Mouse (Mus musculus) myocyte (in vitro differentiated cells): ENCODE results near the gene Homer2. TPM values are rescaled to one million over a fixed set of nuclear protein-coding genes. Genes with fewer than 3 reads are reported as not detected.

Source experiments
- H3K27me3 ChIP-seq: one replicate; pipeline ENCODE4 v1.6.1; 2011; ENCODE audit not compliant: control insufficient read depth, insufficient read depth, insufficient read length
- H3K36me3 ChIP-seq: one replicate; pipeline ENCODE4 v1.6.1; 2011; ENCODE audit not compliant: control insufficient read depth, insufficient read depth
- H3K4me2 ChIP-seq: one replicate; pipeline ENCODE4 v1.6.1; 2011; ENCODE audit warnings: low read depth, control low read depth
- H3K4me3 ChIP-seq: one replicate; pipeline ENCODE4 v1.5.1; 2011; ENCODE audit warnings: mild to moderate bottlenecking, control low read depth, moderate library complexity
- H3K79me2 ChIP-seq: one replicate; pipeline ENCODE4 v1.6.1; 2011; ENCODE audit not compliant: control insufficient read depth, insufficient read depth
- H3ac ChIP-seq: one replicate; pipeline ENCODE4 v1.6.1; 2011; ENCODE audit not compliant: control insufficient read depth, insufficient read length
- CEBPB ChIP-seq: IDR thresholded peaks from 2 replicates; pipeline ENCODE4 v1.6.1; 2011; ENCODE audit warnings: mild to moderate bottlenecking, moderate library complexity; ENCODE audit not compliant: poor library complexity, insufficient read depth, severe bottlenecking
- E2F4 ChIP-seq: IDR thresholded peaks from one replicate; pipeline ENCODE4 v1.6.1; 2011; ENCODE audit warnings: mild to moderate bottlenecking, control low read depth, moderate library complexity; ENCODE audit not compliant: insufficient read depth
- MAX ChIP-seq: IDR thresholded peaks from one replicate; pipeline ENCODE4 v1.6.1; 2011; ENCODE audit warnings: low read depth, mild to moderate bottlenecking, control low read depth
- MYOD1 ChIP-seq, 3 experiments: IDR thresholded peaks; one replicate each; pipeline ENCODE4 v1.6.1; 2011; ENCODE audit warnings: control low read depth in 2 of 3, low read depth in 2 of 3, mild to moderate bottlenecking in 2 of 3, moderate library complexity in 1 of 3; ENCODE audit not compliant: insufficient read length in 2 of 3, control insufficient read depth in 1 of 3
- MYOG ChIP-seq, 3 experiments: IDR thresholded peaks; one replicate each; pipeline ENCODE4 v1.6.1; 2011; ENCODE audit warnings: control low read depth in 2 of 3, low read depth in 2 of 3, mild to moderate bottlenecking in 2 of 3; ENCODE audit not compliant: insufficient read length in 2 of 3, control insufficient read depth in 1 of 3, insufficient read depth in 1 of 3
- POLR2A ChIP-seq: IDR thresholded peaks from one replicate; pipeline ENCODE4 v1.6.1; 2011; ENCODE audit warnings: low read depth, mild to moderate bottlenecking, control low read depth, moderate library complexity; ENCODE audit not compliant: insufficient read length
- POLR2AphosphoS2 ChIP-seq: IDR thresholded peaks from one replicate; pipeline ENCODE4 v1.6.1; 2011; ENCODE audit warnings: low read depth, control low read depth; ENCODE audit not compliant: insufficient read length
- REST ChIP-seq: IDR thresholded peaks from one replicate; pipeline ENCODE4 v1.6.1; 2011; ENCODE audit warnings: mild to moderate bottlenecking, control low read depth, moderate library complexity; ENCODE audit not compliant: insufficient read depth, insufficient read length
- SRF ChIP-seq: IDR thresholded peaks from one replicate; pipeline ENCODE4 v1.6.1; 2011; ENCODE audit warnings: low read depth; ENCODE audit not compliant: control insufficient read depth, insufficient read length
- TCF12 ChIP-seq: IDR thresholded peaks from one replicate; pipeline ENCODE4 v1.6.1; 2011; ENCODE audit warnings: mild to moderate bottlenecking, control low read depth; ENCODE audit not compliant: poor library complexity, insufficient read depth, severe bottlenecking
- TCF3 ChIP-seq: IDR thresholded peaks from one replicate; pipeline ENCODE4 v1.6.1; 2011; ENCODE audit warnings: low read depth, control low read depth; ENCODE audit not compliant: insufficient read length
- USF1 ChIP-seq: IDR thresholded peaks from one replicate; pipeline ENCODE4 v1.6.1; 2011; ENCODE audit warnings: low read depth, mild to moderate bottlenecking, control low read depth, moderate library complexity
- polyA plus RNA-seq: library from polyadenylated mRNA; unstranded; fragments of >200 nt; fragmentation: generic; extraction: Trizol; gene quantifications from one replicate; pipeline ENCODE4 v1.2.1, GENCODE M21; 2012; ENCODE audit warnings: missing spikeins

Gene Homer2
- polyA plus RNA-seq, 1 experiment: not detected

GRCm38 (mm10) chr7:81653988-81654387, 53.3 kb downstream of the Homer2 start:
- peaks cover 12% of the 10 kb centered on the region for H3K27me3 ChIP-seq
- TF ChIP-seq E2F4 (no peak), TCF12 (no peak), SRF (no peak), USF1 (no peak), POLR2A (no peak), MAX (no peak), REST (no peak), TCF3 (no peak), MYOG (IDR thresholded peaks at IDR 0.05; ENCODE audit: control insufficient read depth in 1 of 3, insufficient read depth in 1 of 3, insufficient read length in 2 of 3, low read depth in 2 of 3) (no peak), MYOD1 (IDR thresholded peaks at IDR 0.05; ENCODE audit: control insufficient read depth in 1 of 3, insufficient read length in 2 of 3, low read depth in 2 of 3) (no peak), POLR2AphosphoS2 (no peak), CEBPB (no peak)
- H3K79me2 ChIP-seq: no peaks in the 10 kb centered on the region
- H3ac ChIP-seq: no peak overlapping the region
- H3K4me2 ChIP-seq: no peak overlapping the region
- no peaks in the 10 kb centered on the region for H3K36me3 ChIP-seq
- no peak overlapping the region for H3K4me3 ChIP-seq

- no peaks in the 10 kb centered on the region for H3K36me3 ChIP-seq
- H3K79me2 ChIP-seq: no peaks in the 10 kb centered on the region
- H3K4me3 ChIP-seq: no peak overlapping the region
- no peak overlapping the region for H3K4me2 ChIP-seq
- no peak overlapping the region for H3ac ChIP-seq
- no peak for TF ChIP-seq MYOD1 (IDR thresholded peaks at IDR 0.05; ENCODE audit: control insufficient read depth in 1 of 3, insufficient read length in 2 of 3, low read depth in 2 of 3)
- H3K27me3 ChIP-seq: peaks cover 12% of the 10 kb centered on the region
Measured at GRCm38 (mm10) chr7:81652296-81652695, 55.0 kb downstream of the Homer2 start.

- Histone ChIP-seq H3K79me2 (no peaks in the 10 kb centered on the region), H3K27me3 (peaks cover 19% of the 10 kb centered on the region), H3K4me3 (no peak overlapping the region), H3K4me2 (no peak overlapping the region), H3ac (no peak overlapping the region), H3K36me3 (no peaks in the 10 kb centered on the region)
- TF ChIP-seq MAX: no peak
- no peak for TF ChIP-seq REST
- TF ChIP-seq E2F4: no peak
Measured at GRCm38 (mm10) chr7:81651284-81651683, 56.0 kb downstream of the Homer2 start.

GRCm38 (mm10) chr7:81649270-81649669, 58.1 kb downstream of the Homer2 start:
- Histone ChIP-seq H3K27me3 (peaks cover 25% of the 10 kb centered on the region), H3K36me3 (no peaks in the 10 kb centered on the region), H3ac (no peak overlapping the region), H3K4me2 (no peak overlapping the region), H3K4me3 (no peak overlapping the region), H3K79me2 (no peaks in the 10 kb centered on the region)
- TF ChIP-seq POLR2AphosphoS2 (no peak), MYOD1 (IDR thresholded peaks at IDR 0.05; ENCODE audit: control insufficient read depth in 1 of 3, insufficient read length in 2 of 3, low read depth in 2 of 3) (no peak), CEBPB (no peak), REST (no peak), TCF12 (no peak), MYOG (IDR thresholded peaks at IDR 0.05; ENCODE audit: control insufficient read depth in 1 of 3, insufficient read depth in 1 of 3, insufficient read length in 2 of 3, low read depth in 2 of 3) (no peak), E2F4 (no peak), POLR2A (no peak), USF1 (no peak), SRF (no peak)

GRCm38 (mm10) chr7:81647959-81648358, 59.4 kb downstream of the Homer2 start:
- no peak overlapping the region for H3K4me3 ChIP-seq
- no peaks in the 10 kb centered on the region for H3K36me3 ChIP-seq
- H3K27me3 ChIP-seq: peaks cover 21% of the 10 kb centered on the region
- TF ChIP-seq MAX: no peak
- no peak for TF ChIP-seq E2F4
- TF ChIP-seq POLR2A: no peak
- TF ChIP-seq TCF12: no peak
- TF ChIP-seq REST: no peak
- no peak for TF ChIP-seq MYOD1 (IDR thresholded peaks at IDR 0.05; ENCODE audit: control insufficient read depth in 1 of 3, insufficient read length in 2 of 3, low read depth in 2 of 3)
- TF ChIP-seq TCF3: no peak
- no peak for TF ChIP-seq POLR2AphosphoS2
- no peak for TF ChIP-seq MYOG (IDR thresholded peaks at IDR 0.05; ENCODE audit: control insufficient read depth in 1 of 3, insufficient read depth in 1 of 3, insufficient read length in 2 of 3, low read depth in 2 of 3)
- no peak for TF ChIP-seq USF1
- no peak for TF ChIP-seq CEBPB
- TF ChIP-seq SRF: no peak
- no peaks in the 10 kb centered on the region for H3K79me2 ChIP-seq
- no peak overlapping the region for H3ac ChIP-seq
- H3K4me2 ChIP-seq: no peak overlapping the region
